Mouse (Mus musculus): ENCODE results near the gene Bst2. TPM values are rescaled to one million over a fixed set of nuclear protein-coding genes. Genes with fewer than 3 reads are reported as not detected.
A peak's percentile ranks its signal among the peaks of the same experiment; 100 is the strongest.

The Bst2 gene
- polyA plus RNA-seq (2014; fragmentation: Nextera tagmentation; extraction: Ambion mirVana) = 0.27 and 6.0 TPM in 2 replicates

GRCm38 (mm10) chr8:71537028-71537867 is at the start of gene Bst2:
Bst2 (minus strand) TSS chr8:71537456.
- 3% methylated on average over 37 of the region's 37 CpGs for WGBS
- ATAC-seq (ENCODE audit: low read depth) = peak; percentile 25; the same call in 1 of the 2 replicates

GRCm38 (mm10) chr8:71586891-71587290 is 49.6 kb upstream of the Bst2 start:
- Histone ChIP-seq H3K9me3 (ENCODE audit: control insufficient read depth, low read length) (no peaks in the 10 kb centered on the region), H3K27me3 (ENCODE audit: control insufficient read depth, insufficient read depth, low read length) (no peaks in the 10 kb centered on the region), H3K4me1 (ENCODE audit: control insufficient read depth, insufficient read depth, low read length) (peaks cover 8% of the 10 kb centered on the region; the same call in 1 of the 2 replicates), H3K27ac (ENCODE audit: low read depth, low read length) (no peak overlapping the region), H3K9ac (replicated peaks; ENCODE audit: low read depth, low read length) (no peak overlapping the region), H3K4me2 (ENCODE audit: low read depth, low read length) (no peak overlapping the region), H3K36me3 (ENCODE audit: control insufficient read depth, insufficient read depth, low read length) (peaks cover 16% of the 10 kb centered on the region), H3K4me3 (ENCODE audit: low read depth, low read length) (no peak overlapping the region)
- 68% methylated on average over 2 of the region's 2 CpGs for WGBS
- ATAC-seq (ENCODE audit: low read depth) = no peak

More at GRCm38 (mm10) chr8:71537028-71537867, at the start of gene Bst2:
- Histone ChIP-seq H3K27me3 (ENCODE audit: control insufficient read depth, insufficient read depth, low read length) (peaks cover 5% of the 10 kb centered on the region), H3K27ac (ENCODE audit: low read depth, low read length) (no peak within 1 kb of the TSS), H3K4me3 (ENCODE audit: low read depth, low read length) (peak within 1 kb of the TSS; percentile 19; the same call in 1 of the 2 replicates), H3K9ac (replicated peaks; ENCODE audit: low read depth, low read length) (no peak within 1 kb of the TSS), H3K9me3 (ENCODE audit: control insufficient read depth, low read length) (no peaks in the 10 kb centered on the region), H3K4me1 (ENCODE audit: control insufficient read depth, insufficient read depth, low read length) (no peaks in the 10 kb centered on the region), H3K36me3 (ENCODE audit: control insufficient read depth, insufficient read depth, low read length) (no peaks in the 10 kb centered on the region), H3K4me2 (ENCODE audit: low read depth, low read length) (peak within 1 kb of the TSS; percentile 43)

GRCm38 (mm10) chr8:71580201-71580600 is 42.9 kb upstream of the Bst2 start:
- WGBS = 21% methylated on average over 9 of the region's 9 CpGs
- Histone ChIP-seq H3K36me3 (ENCODE audit: control insufficient read depth, insufficient read depth, low read length) (peaks cover 10% of the 10 kb centered on the region; the same call in 1 of the 2 replicates), H3K4me1 (ENCODE audit: control insufficient read depth, insufficient read depth, low read length) (no peaks in the 10 kb centered on the region), H3K4me3 (ENCODE audit: low read depth, low read length) (no peak overlapping the region), H3K27me3 (ENCODE audit: control insufficient read depth, insufficient read depth, low read length) (no peaks in the 10 kb centered on the region), H3K9ac (replicated peaks; ENCODE audit: low read depth, low read length) (no peak overlapping the region), H3K4me2 (ENCODE audit: low read depth, low read length) (no peak overlapping the region), H3K9me3 (ENCODE audit: control insufficient read depth, low read length) (no peaks in the 10 kb centered on the region), H3K27ac (ENCODE audit: low read depth, low read length) (no peak overlapping the region)
- ATAC-seq (ENCODE audit: low read depth) = 0 out of 2 replicates have a peak, but pooled peaks have one; percentile 12

- ATAC-seq (ENCODE audit: low read depth) = no peak
- Histone ChIP-seq H3K4me1 (ENCODE audit: control insufficient read depth, insufficient read depth, low read length) (no peaks in the 10 kb centered on the region), H3K4me3 (ENCODE audit: low read depth, low read length) (no peak overlapping the region), H3K27me3 (ENCODE audit: control insufficient read depth, insufficient read depth, low read length) (no peaks in the 10 kb centered on the region), H3K36me3 (ENCODE audit: control insufficient read depth, insufficient read depth, low read length) (peaks cover 5% of the 10 kb centered on the region; the same call in 1 of the 2 replicates), H3K9me3 (ENCODE audit: control insufficient read depth, low read length) (no peaks in the 10 kb centered on the region), H3K27ac (ENCODE audit: low read depth, low read length) (no peak overlapping the region), H3K4me2 (ENCODE audit: low read depth, low read length) (no peak overlapping the region), H3K9ac (replicated peaks; ENCODE audit: low read depth, low read length) (no peak overlapping the region)
- 87% methylated on average over 14 of the region's 14 CpGs for WGBS
These were observed 42.2 kb upstream of the Bst2 start for GRCm38 (mm10) chr8:71579476-71579875.

GRCm38 (mm10) chr8:71579009-71579408 is 41.8 kb upstream of the Bst2 start:
- Histone ChIP-seq H3K36me3 (ENCODE audit: control insufficient read depth, insufficient read depth, low read length) (peaks cover 2% of the 10 kb centered on the region; the same call in 1 of the 2 replicates), H3K4me3 (ENCODE audit: low read depth, low read length) (no peak overlapping the region), H3K4me2 (ENCODE audit: low read depth, low read length) (no peak overlapping the region), H3K9ac (replicated peaks; ENCODE audit: low read depth, low read length) (no peak overlapping the region), H3K27me3 (ENCODE audit: control insufficient read depth, insufficient read depth, low read length) (no peaks in the 10 kb centered on the region), H3K27ac (ENCODE audit: low read depth, low read length) (no peak overlapping the region), H3K9me3 (ENCODE audit: control insufficient read depth, low read length) (no peaks in the 10 kb centered on the region), H3K4me1 (ENCODE audit: control insufficient read depth, insufficient read depth, low read length) (no peaks in the 10 kb centered on the region)
- no peak for ATAC-seq (ENCODE audit: low read depth)
- 81% methylated on average over 1 of the region's 1 CpGs for WGBS

- no peak for ATAC-seq (ENCODE audit: low read depth)
- Histone ChIP-seq H3K4me3 (ENCODE audit: low read depth, low read length) (no peak overlapping the region), H3K9me3 (ENCODE audit: control insufficient read depth, low read length) (no peaks in the 10 kb centered on the region), H3K4me2 (ENCODE audit: low read depth, low read length) (no peak overlapping the region), H3K36me3 (ENCODE audit: control insufficient read depth, insufficient read depth, low read length) (0 out of 2 replicates have a peak, but pooled peaks cover 2% of the 10 kb centered on the region), H3K9ac (replicated peaks; ENCODE audit: low read depth, low read length) (no peak overlapping the region), H3K4me1 (ENCODE audit: control insufficient read depth, insufficient read depth, low read length) (0 out of 2 replicates have a peak, but pooled peaks cover 4% of the 10 kb centered on the region), H3K27me3 (ENCODE audit: control insufficient read depth, insufficient read depth, low read length) (no peaks in the 10 kb centered on the region), H3K27ac (ENCODE audit: low read depth, low read length) (no peak overlapping the region)
- 71% methylated on average over 4 of the region's 4 CpGs for WGBS
These were observed 40.7 kb upstream of the Bst2 start for GRCm38 (mm10) chr8:71577856-71578387.

GRCm38 (mm10) chr8:71575020-71575419 is 37.8 kb upstream of the Bst2 start:
- WGBS = 57% methylated on average over 1 of the region's 1 CpGs
- no peak overlapping the region for H3K4me2 ChIP-seq (ENCODE audit: low read depth, low read length)

GRCm38 (mm10) chr8:71574426-71574825 is 37.2 kb upstream of the Bst2 start:
- H3K36me3 ChIP-seq (ENCODE audit: control insufficient read depth, insufficient read depth, low read length) = no peaks in the 10 kb centered on the region
- no peak overlapping the region for H3K4me2 ChIP-seq (ENCODE audit: low read depth, low read length)
- peaks cover 17% of the 10 kb centered on the region for H3K4me1 ChIP-seq (ENCODE audit: control insufficient read depth, insufficient read depth, low read length)
- no peaks in the 10 kb centered on the region for H3K27me3 ChIP-seq (ENCODE audit: control insufficient read depth, insufficient read depth, low read length)
- no peaks in the 10 kb centered on the region for H3K9me3 ChIP-seq (ENCODE audit: control insufficient read depth, low read length)
- WGBS = 72% methylated on average over 7 of the region's 7 CpGs
- no peak for ATAC-seq (ENCODE audit: low read depth)
- no peak overlapping the region for H3K9ac ChIP-seq (replicated peaks; ENCODE audit: low read depth, low read length)
- H3K27ac ChIP-seq (ENCODE audit: low read depth, low read length) = no peak overlapping the region
- no peak overlapping the region for H3K4me3 ChIP-seq (ENCODE audit: low read depth, low read length)

More at GRCm38 (mm10) chr8:71575020-71575419, 37.8 kb upstream of the Bst2 start:
- Histone ChIP-seq H3K36me3 (ENCODE audit: control insufficient read depth, insufficient read depth, low read length) (no peaks in the 10 kb centered on the region), H3K4me1 (ENCODE audit: control insufficient read depth, insufficient read depth, low read length) (peaks cover 17% of the 10 kb centered on the region), H3K9me3 (ENCODE audit: control insufficient read depth, low read length) (no peaks in the 10 kb centered on the region), H3K4me3 (ENCODE audit: low read depth, low read length) (no peak overlapping the region), H3K9ac (replicated peaks; ENCODE audit: low read depth, low read length) (no peak overlapping the region), H3K27me3 (ENCODE audit: control insufficient read depth, insufficient read depth, low read length) (no peaks in the 10 kb centered on the region), H3K27ac (ENCODE audit: low read depth, low read length) (no peak overlapping the region)
- no peak for ATAC-seq (ENCODE audit: low read depth)
